Mouse (Mus musculus): ENCODE results near the gene Ccnl2. TPM values are rescaled to one million over a fixed set of nuclear protein-coding genes. Genes with fewer than 3 reads are reported as not detected.

Ccnl2 gene
- total and polyA plus RNA-seq, 3 experiments = 46.1 to 103 (median 48.6) TPM

DNA sequence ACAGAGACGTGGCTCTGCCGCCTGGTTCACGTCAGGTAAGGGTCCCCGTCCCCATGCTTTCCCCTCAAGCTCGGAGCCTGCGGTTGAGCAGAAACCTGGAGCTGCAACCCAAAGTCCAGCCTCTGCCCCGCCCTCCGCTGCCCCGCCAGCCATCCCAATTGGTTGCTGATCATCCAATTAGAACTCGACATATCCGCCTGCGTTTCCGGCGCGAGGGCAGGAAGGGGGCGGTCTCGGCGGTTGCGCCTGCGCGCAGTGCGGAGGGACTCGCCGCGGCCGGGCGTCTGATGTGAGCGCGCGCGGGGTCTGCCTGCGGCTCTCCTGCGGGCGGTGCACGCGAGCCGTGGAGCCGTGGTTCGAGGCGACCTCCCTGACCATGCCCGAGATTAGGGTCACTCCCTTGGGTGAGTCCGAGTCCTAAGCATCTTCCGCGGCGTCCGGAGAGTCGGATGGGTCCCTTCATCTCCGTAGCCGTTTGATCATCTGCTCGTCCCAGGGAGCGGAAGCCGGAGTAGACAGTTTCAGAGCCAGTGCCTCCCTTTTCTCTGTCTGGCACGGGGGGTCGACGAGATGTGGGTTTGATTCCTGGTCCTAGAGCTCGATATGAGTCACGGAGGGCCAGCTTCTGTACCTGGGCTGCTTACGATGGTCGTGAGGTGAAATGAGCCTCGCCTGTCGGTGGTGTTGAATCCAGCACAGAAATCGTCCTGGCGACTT is 57.2 kb downstream of the Ccnl2 start, which contains the start of the genes Cptp and Ints11:
Gene Cptp (minus strand): TSS at position 124 of the 717 bp plus-strand sequence.
Gene Ints11 (plus strand): TSS at position 230 of the 717 bp plus-strand sequence.
- DNase-seq (ENCODE audit: low read depth, low spot score) = peak; percentile 96
- peaks cover 0 to 9% of the 10 kb centered on the region in 2 experiments for H3K36me3 ChIP-seq (ENCODE audit: control insufficient read depth in 1 of 2, insufficient read depth in 2 of 2, low read length in 2 of 2)
- H3K4me3 ChIP-seq (ENCODE audit: control insufficient read depth in 1 of 2, insufficient read depth in 1 of 2, low read depth in 2 of 2, low read length in 2 of 2) = peak within 1 kb of the TSS; percentile 89 to 97
- H3K9me3 ChIP-seq (replicated peaks; ENCODE audit: insufficient read depth, low read length) = no peaks in the 10 kb centered on the region
- peaks cover 27% of the 10 kb centered on the region for H3K79me2 ChIP-seq (ENCODE audit: control insufficient read depth, insufficient read depth, low read length, poor library complexity)
- peak within 1 kb of the TSS; percentile 83 for H3K27ac ChIP-seq (ENCODE audit: control insufficient read depth, low read depth, low read length)
- no peaks in the 10 kb centered on the region for H3K27me3 ChIP-seq (ENCODE audit: control insufficient read depth in 1 of 2, insufficient read depth in 2 of 2, low read length in 2 of 2)
- TF ChIP-seq NRF1 (IDR thresholded peaks at IDR 0.05; ENCODE audit: insufficient read depth, low read depth, low read length, poor library complexity, severe bottlenecking) = peak; percentile 88
- TF ChIP-seq GATA1 (IDR thresholded peaks at IDR 0.05; ENCODE audit: low read depth, low read length) = no peak
- no peak for TF ChIP-seq CHD2 (IDR thresholded peaks at IDR 0.05; ENCODE audit: low read length)
- no peak for TF ChIP-seq USF2 (IDR thresholded peaks at IDR 0.05; ENCODE audit: borderline replicate concordance in 1 of 2, insufficient read depth in 1 of 2, low read depth in 1 of 2, low read length in 2 of 2)
- TF ChIP-seq MEF2A (IDR thresholded peaks at IDR 0.05; ENCODE audit: extremely low read depth, insufficient replicate concordance, low read depth, low read length, poor library complexity, severe bottlenecking) = no peak
- TF ChIP-seq POLR2AphosphoS2 (IDR thresholded peaks at IDR 0.05; ENCODE audit: low read length) = peak; percentile 87
- no peak for TF ChIP-seq EP300 (IDR thresholded peaks at IDR 0.05; ENCODE audit: low read depth in 1 of 2, low read length in 2 of 2)
- peak; percentile 52; the same call in 1 of the 2 replicates for TF ChIP-seq SIN3A (IDR thresholded peaks at IDR 0.05; ENCODE audit: low read length)
- peak; percentile 66; the same call in 1 of the 2 replicates for TF ChIP-seq ZMIZ1 (IDR thresholded peaks at IDR 0.05; ENCODE audit: low read depth, low read length)
- 0 out of 2 replicates have a peak, but pooled peaks have one; percentile 54 for TF ChIP-seq MXI1 (IDR thresholded peaks at IDR 0.05; ENCODE audit: low read depth, low read length)
- peak; percentile 67 for TF ChIP-seq TBP (IDR thresholded peaks at IDR 0.05; ENCODE audit: low read depth, low read length)
- no peak; the same call in 1 of the 2 replicates for TF ChIP-seq TCF12 (IDR thresholded peaks at IDR 0.05; ENCODE audit: low read depth, low read length)
- no peak; the same call in 1 of the 2 replicates for TF ChIP-seq E2F4 (IDR thresholded peaks at IDR 0.05; ENCODE audit: borderline replicate concordance, low read depth, low read length)
- peak; percentile 49; the same call in 1 of the 2 replicates for TF ChIP-seq ELF1 (IDR thresholded peaks at IDR 0.05; ENCODE audit: low read depth, low read length)
- TF ChIP-seq RAD21 (IDR thresholded peaks at IDR 0.05; ENCODE audit: low read depth, low read length) = no peak; the same call in 1 of the 2 replicates
- TF ChIP-seq TAL1 (IDR thresholded peaks at IDR 0.05; ENCODE audit: low read length) = no peak
- TF ChIP-seq GABPA (IDR thresholded peaks at IDR 0.05; ENCODE audit: low read depth, low read length) = no peak
- TF ChIP-seq UBTF (IDR thresholded peaks at IDR 0.05; ENCODE audit: borderline replicate concordance, insufficient read depth, low read depth, low read length) = no peak
- no peak for TF ChIP-seq ZKSCAN1 (IDR thresholded peaks at IDR 0.05; ENCODE audit: low read depth, low read length)
- TF ChIP-seq ZNF384 (IDR thresholded peaks at IDR 0.05; ENCODE audit: low read depth, low read length) = no peak
- TF ChIP-seq POLR2A (IDR thresholded peaks at IDR 0.05; ENCODE audit: control insufficient read depth in 1 of 2, insufficient read depth in 1 of 2, low read depth in 1 of 2, low read length in 2 of 2, poor library complexity in 1 of 2) = peak; percentile 96 to 97
- no peak for TF ChIP-seq JUND (IDR thresholded peaks at IDR 0.05; ENCODE audit: low read depth, low read length)
- no peak for TF ChIP-seq ETS1 (IDR thresholded peaks at IDR 0.05; ENCODE audit: low read depth, low read length)
- TF ChIP-seq MYB (IDR thresholded peaks at IDR 0.05; ENCODE audit: low read depth, low read length) = no peak
- no peak for TF ChIP-seq ZC3H11A (IDR thresholded peaks at IDR 0.05; ENCODE audit: low read depth, low read length)
- peak; percentile 80 for TF ChIP-seq HCFC1 (IDR thresholded peaks at IDR 0.05; ENCODE audit: low read depth, low read length)
- no peak for TF ChIP-seq MAFK (IDR thresholded peaks at IDR 0.05; ENCODE audit: borderline replicate concordance, low read depth, low read length)
- no peak; the same call in 1 of the 2 replicates for TF ChIP-seq MAZ (IDR thresholded peaks at IDR 0.05; ENCODE audit: low read depth, low read length)
- TF ChIP-seq NELFE (IDR thresholded peaks at IDR 0.05; ENCODE audit: low read depth, low read length) = peak; percentile 98
- peak within 1 kb of the TSS; percentile 92 for H3K9ac ChIP-seq (ENCODE audit: control insufficient read depth, low read depth, low read length, poor library complexity, severe bottlenecking)
- H3K4me1 ChIP-seq (ENCODE audit: control insufficient read depth in 1 of 2, insufficient read depth in 2 of 2, low read length in 2 of 2) = peaks cover 4 to 12% of the 10 kb centered on the region in 2 experiments

All from MEL (cell line).